Mouse (Mus musculus): ENCODE results near the gene Egln2. TPM values are rescaled to one million over a fixed set of nuclear protein-coding genes. Genes with fewer than 3 reads are reported as not detected.

Egln2 gene
- total RNA-seq, 2 experiments from 2014 or later, result 98.1 to 101 TPM

GRCm38 (mm10) chr7:27178324-27179216, 12.0 kb upstream of the Egln2 start, which contains the start of gene Rab4b:
Gene Rab4b, minus strand, starts transcription at chr7:27178896.
- peak; percentile 99 to 100 for DNase-seq (ENCODE audit: low spot score in 2 of 2)
- intact Hi-C loops (cut with DNase I), result loop anchor here (1.0 to 2.0 kb wide), 2 partner anchors 16 to 54 kb away; partner anchors contain the start of gene BC024978

- no peak for DNase-seq (ENCODE audit: low spot score in 2 of 2)
- intact Hi-C loops (cut with DNase I), result loop anchor here (1.0 to 2.0 kb wide), 2 partner anchors 17 to 54 kb away; partner anchors contain the start of gene BC024978
Observed at GRCm38 (mm10) chr7:27177942-27178323, 11.3 kb upstream of the Egln2 start.

DNA sequence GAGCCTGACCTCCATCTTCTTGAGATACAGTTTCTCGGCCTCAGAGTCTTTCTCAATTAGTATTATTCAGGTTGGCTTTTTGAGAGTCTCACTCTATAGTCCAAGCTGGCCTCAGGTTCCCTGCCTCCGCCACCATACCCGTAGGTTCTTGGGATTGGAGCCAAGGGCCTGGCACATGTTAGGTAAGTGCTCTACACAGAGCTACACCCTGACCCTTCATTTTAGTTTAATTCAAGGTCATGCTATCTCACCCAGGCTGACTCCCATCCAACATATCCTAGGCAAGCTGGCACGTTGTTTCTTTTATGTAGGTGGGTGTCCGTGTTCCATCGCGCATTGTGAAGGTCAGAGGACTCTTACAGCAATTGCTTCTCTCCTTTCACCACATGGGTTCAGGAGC, 8.3 kb upstream of the Egln2 start:
- no peak for DNase-seq (ENCODE audit: low spot score in 2 of 2)
- intact Hi-C loops (cut with DNase I), result no loop called here

- intact Hi-C loops (cut with DNase I), result no loop called here
- no peak for DNase-seq (ENCODE audit: low spot score in 2 of 2)
Observed at GRCm38 (mm10) chr7:27174496-27174895, 7.9 kb upstream of the Egln2 start.

- no peak for DNase-seq (ENCODE audit: low spot score in 2 of 2)
- intact Hi-C loops (cut with DNase I), result no loop called here
Observed at GRCm38 (mm10) chr7:27170981-27171380, 4.4 kb upstream of the Egln2 start.

GRCm38 (mm10) chr7:27168371-27168770, 1.8 kb upstream of the Egln2 start:
- intact Hi-C loops (cut with DNase I), result loop anchor here (5.0 kb wide), 1 partner anchor 59 kb away; the partner anchor contains the start of gene Itpkc

GRCm38 (mm10) chr7:27167475-27168094, 983 bp upstream of the Egln2 start:
- no peak for DNase-seq (ENCODE audit: low spot score in 2 of 2)
- intact Hi-C loops (cut with DNase I), result loop anchor here (5.0 kb wide), 1 partner anchor 60 kb away; the partner anchor contains the start of gene Itpkc

More at GRCm38 (mm10) chr7:27168371-27168770, 1.8 kb upstream of the Egln2 start:
- no peak for DNase-seq (ENCODE audit: low spot score in 2 of 2)

- intact Hi-C loops (cut with DNase I), result loop anchor here (5.0 kb wide), 1 partner anchor 61 kb away; the partner anchor contains the start of gene Itpkc
Observed at GRCm38 (mm10) chr7:27166229-27166613, 381 bp downstream of the Egln2 start.

DNA sequence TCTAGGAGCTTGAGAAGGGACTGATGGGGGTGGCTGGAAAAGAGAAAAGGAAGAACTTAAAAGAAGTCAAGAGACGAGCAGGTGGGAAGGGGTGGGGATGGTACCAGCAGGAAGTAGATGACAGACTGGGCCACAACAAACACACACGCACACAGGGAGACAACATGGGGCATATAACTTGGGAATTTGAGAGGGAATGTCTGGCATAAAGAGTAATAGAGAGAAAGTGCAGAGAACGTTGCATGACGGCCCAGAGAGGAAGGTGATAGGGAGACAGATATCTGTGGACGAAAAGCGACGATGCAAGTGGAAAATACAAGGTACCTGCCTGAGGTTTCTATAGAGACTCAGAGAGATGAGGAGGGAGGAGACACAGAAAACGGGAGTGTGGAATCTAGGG, 906 bp downstream of the Egln2 start:
- intact Hi-C loops (cut with DNase I), result loop anchor here (5.0 kb wide), 1 partner anchor 62 kb away; the partner anchor contains the start of gene Itpkc
- DNase-seq (ENCODE audit: low spot score in 2 of 2), result no peak

More at GRCm38 (mm10) chr7:27166229-27166613, 381 bp downstream of the Egln2 start:
- peak; percentile 67 to 78 for DNase-seq (ENCODE audit: low spot score in 2 of 2)

- no peak for DNase-seq (ENCODE audit: low spot score in 2 of 2)
- intact Hi-C loops (cut with DNase I), result loop anchor here (5.0 kb wide), 1 partner anchor 62 kb away; the partner anchor contains the start of gene Itpkc
Observed at GRCm38 (mm10) chr7:27165007-27165655, 1.5 kb downstream of the Egln2 start.

DNA sequence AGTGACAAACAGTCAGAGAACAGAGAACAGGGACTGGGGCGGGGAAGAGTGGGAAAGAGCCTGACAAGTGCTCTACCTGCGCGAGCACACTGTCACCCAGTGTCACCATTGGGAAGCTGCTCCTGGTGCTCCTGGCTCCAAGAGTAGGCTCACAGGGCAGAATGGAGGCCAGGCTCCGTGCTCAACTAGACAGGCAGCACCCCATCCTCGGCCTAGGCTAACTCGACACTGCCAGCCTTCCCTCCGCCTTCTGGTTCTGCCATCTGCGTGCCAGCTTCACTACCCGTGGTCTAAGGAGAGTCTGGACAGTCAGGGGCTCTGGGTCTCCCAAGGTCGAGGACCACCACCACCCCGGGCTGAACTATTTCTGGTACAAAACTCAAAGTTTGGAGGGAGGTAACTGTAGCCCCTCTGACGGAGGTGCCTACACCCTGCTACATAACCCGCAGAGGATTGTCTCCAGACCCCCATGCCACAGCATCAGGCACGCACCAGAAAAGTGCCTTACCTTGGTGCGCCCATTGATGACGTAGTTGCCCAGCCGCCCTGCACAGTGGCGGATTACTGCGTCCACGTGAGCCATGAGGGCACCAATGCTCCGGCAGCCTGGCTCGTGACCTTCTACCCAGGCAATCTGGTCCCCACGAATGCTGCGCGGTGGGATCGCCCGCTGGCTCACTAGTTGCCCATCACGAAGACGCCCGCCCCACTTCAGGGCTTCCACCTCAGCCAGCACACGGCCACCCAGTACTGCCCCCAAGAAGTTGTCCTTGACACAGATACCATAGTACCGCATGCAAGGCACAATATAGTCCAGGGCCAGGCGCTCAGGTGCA, 2.3 kb downstream of the Egln2 start:
- intact Hi-C loops (cut with DNase I), result no loop called here
- no peak for DNase-seq (ENCODE audit: low spot score in 2 of 2)

DNA sequence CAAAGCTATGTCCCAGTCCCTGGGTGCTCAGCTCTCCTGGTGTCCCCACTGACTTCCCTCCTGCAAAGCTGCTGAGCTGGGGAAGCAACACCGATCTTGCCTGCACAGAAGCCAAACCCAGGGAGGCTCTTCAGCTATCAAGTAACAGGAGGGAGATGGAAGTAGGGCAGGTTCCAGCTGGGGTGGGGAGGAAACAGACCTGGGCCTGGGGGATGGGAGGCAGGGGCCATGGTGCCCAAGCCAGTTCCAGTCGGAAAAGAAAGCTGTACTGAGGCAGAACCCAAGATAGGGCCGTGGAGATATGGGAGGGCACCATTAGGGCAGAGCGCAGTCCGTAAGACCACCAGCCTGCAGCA, 3.2 kb downstream of the Egln2 start:
- intact Hi-C loops (cut with DNase I), result no loop called here
- no peak for DNase-seq (ENCODE audit: low spot score in 2 of 2)

- intact Hi-C loops (cut with DNase I), result no loop called here
- DNase-seq (ENCODE audit: low spot score in 2 of 2), result no peak
Observed at GRCm38 (mm10) chr7:27162780-27163449, 3.7 kb downstream of the Egln2 start.

DNA sequence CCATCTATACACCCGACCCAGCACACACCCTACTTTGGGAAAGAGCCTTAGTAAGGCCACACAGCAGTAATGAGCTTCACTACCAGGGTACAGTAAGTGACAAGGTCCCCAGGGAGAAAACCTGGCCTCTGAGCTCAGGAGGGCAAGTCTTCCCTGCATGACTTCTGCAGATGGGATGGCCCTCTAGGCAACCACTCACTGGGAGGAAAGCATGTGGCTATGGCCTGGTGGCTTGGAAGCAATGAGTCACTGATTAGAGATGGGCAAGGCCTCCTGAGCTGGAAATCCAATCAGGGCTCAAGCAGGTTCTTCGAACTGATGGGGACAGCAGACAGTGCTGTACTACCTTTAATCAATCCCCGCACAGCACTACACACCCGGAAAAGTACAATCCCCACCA, 4.9 kb downstream of the Egln2 start:
- intact Hi-C loops (cut with DNase I), result no loop called here
- DNase-seq (ENCODE audit: low spot score in 2 of 2), result no peak

GRCm38 (mm10) chr7:27160921-27161320, 5.7 kb downstream of the Egln2 start:
- DNase-seq (ENCODE audit: low spot score in 2 of 2), result peak in 1 of 2 experiments; percentile 2
- intact Hi-C loops (cut with DNase I), result no loop called here

DNA sequence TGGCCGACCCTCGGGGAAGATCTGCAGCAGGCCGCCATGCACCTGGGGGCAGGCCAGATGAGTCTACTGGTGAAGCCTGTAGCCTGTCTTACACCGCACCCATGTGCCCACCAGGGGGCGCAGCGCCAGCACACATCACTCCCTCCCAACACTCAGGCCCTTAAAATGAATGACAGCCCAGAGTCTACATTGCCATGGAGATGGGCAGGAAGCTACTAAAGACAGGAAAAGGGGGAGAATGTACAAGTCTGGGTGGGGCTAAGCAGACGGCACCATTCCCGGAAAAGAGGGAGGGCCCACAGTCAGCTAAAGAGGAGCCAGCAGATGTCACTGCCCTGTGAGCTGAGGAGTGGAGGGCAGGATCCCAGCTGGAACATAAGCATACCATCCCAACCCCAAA, 6.7 kb downstream of the Egln2 start:
- intact Hi-C loops (cut with DNase I), result no loop called here
- peak; percentile 88 to 90 for DNase-seq (ENCODE audit: low spot score in 2 of 2)

- no peak for DNase-seq (ENCODE audit: low spot score in 2 of 2)
- intact Hi-C loops (cut with DNase I), result no loop called here
Observed at GRCm38 (mm10) chr7:27159256-27159655, 7.3 kb downstream of the Egln2 start.

DNA sequence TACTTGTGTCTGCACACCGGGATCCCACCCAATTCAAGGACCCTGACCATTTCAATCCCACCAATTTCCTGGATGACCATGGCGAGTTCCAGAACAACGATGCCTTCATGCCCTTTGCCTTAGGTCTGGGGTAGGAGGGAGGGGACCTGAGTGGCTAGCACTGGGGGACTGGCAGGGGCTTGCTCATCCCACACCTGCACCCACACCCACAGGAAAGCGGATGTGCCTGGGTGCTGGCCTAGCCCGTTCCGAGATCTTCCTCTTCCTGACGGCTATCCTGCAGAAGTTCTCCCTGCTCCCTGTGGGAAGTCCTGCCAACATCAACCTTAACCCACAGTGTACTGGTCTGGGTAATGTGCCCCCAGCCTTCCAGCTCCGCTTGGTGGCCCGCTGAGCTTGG, 8.4 kb downstream of the Egln2 start:
- intact Hi-C loops (cut with DNase I), result no loop called here
- DNase-seq (ENCODE audit: low spot score in 2 of 2), result no peak

- intact Hi-C loops (cut with DNase I), result no loop called here
- peak in 1 of 2 experiments; percentile 88 for DNase-seq (ENCODE audit: low spot score in 2 of 2)
Observed at GRCm38 (mm10) chr7:27156005-27156404, 10.6 kb downstream of the Egln2 start.
